Mouse (Mus musculus) stomach, postnatal 0 days (tissue): ENCODE measurements around the gene Stk11.

ENCODE experiments used
- CTCF ChIP-seq: IDR thresholded peaks from 2 replicates; pipeline ENCODE4 v1.5.1; 2016; ENCODE audit warnings: antibody characterized with exemption, low read depth, mild to moderate bottlenecking, moderate library complexity
- EP300 ChIP-seq: optimal IDR thresholded peaks from 2 replicates; pipeline ENCODE3; 2016; ENCODE audit warnings: antibody characterized with exemption

DNA sequence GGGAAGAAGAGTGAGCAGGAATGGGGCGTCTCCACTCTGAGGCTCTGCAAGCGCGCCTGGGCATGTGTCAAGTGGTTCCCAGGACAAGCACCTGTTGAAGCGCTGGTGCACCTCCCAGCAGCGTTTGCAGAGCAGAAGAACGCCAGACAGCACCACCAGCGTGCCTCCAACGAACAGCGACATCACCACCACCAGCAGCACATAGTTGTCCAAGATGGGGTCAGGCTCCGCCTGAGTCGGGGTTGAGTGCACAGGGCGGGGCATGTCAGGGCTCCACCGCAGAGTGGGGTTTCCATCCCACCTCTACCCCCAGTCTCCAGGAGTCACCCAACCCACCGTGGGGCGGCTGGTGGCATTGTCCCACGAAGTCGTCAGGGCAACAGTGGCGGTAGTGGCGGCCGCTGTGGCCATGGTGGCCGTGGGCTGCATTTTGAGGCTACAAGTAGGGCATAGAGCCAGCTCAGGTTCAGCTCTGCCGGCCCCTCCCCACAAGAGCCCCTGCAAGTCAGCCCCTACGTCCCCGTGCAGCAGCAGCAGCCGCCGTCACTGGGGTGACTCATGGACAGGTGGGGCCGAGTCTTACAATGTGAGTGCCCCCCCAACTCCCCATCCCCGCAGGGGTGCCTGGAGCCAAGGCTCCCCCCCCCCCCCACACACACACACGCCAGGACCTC lies 21.5 kb downstream of the Stk11 start:
- no peak for TF ChIP-seq CTCF
- TF ChIP-seq EP300: no peak
